Mouse (Mus musculus): ENCODE measurements around the gene Ptgis.

DNA sequence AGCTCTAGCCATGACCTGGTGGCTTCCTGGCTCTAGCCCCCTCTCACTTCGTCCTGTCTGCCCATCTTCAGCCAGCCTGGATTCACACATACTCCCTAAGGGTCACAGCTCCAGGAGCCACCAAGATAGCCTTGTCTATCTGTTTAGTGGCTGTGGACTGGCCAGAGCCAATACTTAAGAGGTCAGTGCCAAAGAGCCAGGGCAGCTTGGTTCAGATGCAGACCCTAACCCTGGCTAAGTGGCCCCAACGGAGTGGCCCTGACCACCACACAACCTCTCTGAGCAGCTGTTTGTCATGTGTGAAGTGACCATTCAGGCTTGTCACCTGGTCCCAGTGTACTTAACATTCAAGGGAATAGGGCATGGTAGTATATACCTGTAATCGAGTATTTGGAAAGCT, 30.1 kb upstream of the Ptgis start:
- no peak for TF ChIP-seq CTCF (IDR thresholded peaks at IDR 0.05; ENCODE audit: low read depth, low read length)
- TF ChIP-seq POLR2A (IDR thresholded peaks at IDR 0.05; ENCODE audit: extremely low read depth, insufficient read depth, low read length): no peak
